Mouse (Mus musculus) intestine, postnatal 0 days (tissue): ENCODE measurements around the gene Naga. TPM values are rescaled to one million over a fixed set of nuclear protein-coding genes. Genes with fewer than 3 reads are reported as not detected.

ENCODE experiments used
- ATAC-seq: fragments of 200-750 bp; cut with Nextera tagmentation; 2 replicates; pipeline ENCODE4 v1.8.0; 2017; ENCODE audit warnings: mild to moderate bottlenecking, moderate TSS enrichment, moderate library complexity
- H3K27ac ChIP-seq: fragments of 300-500 bp; sonication (generic); 2 replicates; pipeline ENCODE4 v1.5.1; 2014; ENCODE audit warnings: mild to moderate bottlenecking, low read depth, low read length, moderate library complexity
- H3K27me3 ChIP-seq: fragments of 300-500 bp; sonication (generic); replicated peaks from 2 replicates; pipeline ENCODE4 v1.6.1; 2014; ENCODE audit warnings: low read length, mixed read lengths; ENCODE audit not compliant: control insufficient read depth, insufficient read depth
- H3K36me3 ChIP-seq: fragments of 300-500 bp; sonication (generic); 2 replicates; pipeline ENCODE4 v1.6.1; 2014; ENCODE audit warnings: mild to moderate bottlenecking, moderate library complexity; ENCODE audit not compliant: control insufficient read depth, insufficient read depth
- H3K4me1 ChIP-seq: fragments of 300-500 bp; sonication (generic); replicated peaks from 2 replicates; pipeline ENCODE4 v1.6.1; 2014; ENCODE audit warnings: antibody characterized with exemption, low read length, mixed read lengths; ENCODE audit not compliant: control insufficient read depth, insufficient read depth
- H3K4me2 ChIP-seq: fragments of 300-500 bp; sonication (generic); replicated peaks from 2 replicates; pipeline ENCODE4 v1.6.1; 2014; ENCODE audit warnings: low read depth, mild to moderate bottlenecking, moderate library complexity
- H3K4me3 ChIP-seq: fragments of 300-500 bp; sonication (generic); 2 replicates; pipeline ENCODE4 v1.5.1; 2014; ENCODE audit warnings: low read depth, low read length
- H3K9ac ChIP-seq: fragments of 300-500 bp; sonication (generic); 2 replicates; pipeline ENCODE4 v1.6.1; 2014; ENCODE audit warnings: mild to moderate bottlenecking, low read depth, low read length
- H3K9me3 ChIP-seq: fragments of 300-500 bp; sonication (generic); 2 replicates; pipeline ENCODE4 v1.6.1; 2016; ENCODE audit warnings: mixed run types; ENCODE audit not compliant: control insufficient read depth
- CTCF ChIP-seq: sonication (generic); IDR thresholded peaks from 2 replicates; pipeline ENCODE4 v1.5.1; 2016; ENCODE audit warnings: low read depth, mild to moderate bottlenecking, control low read depth, antibody characterized with exemption, moderate library complexity
- WGBS: fragments of 180-500 bp; shearing (Covaris S2); extraction: QIAGEN DNeasy Blood & Tissue Kit; methylation state at CpG from one replicate; pipeline ENCODE4 v1.1.7; 2014; 5-methylcytosine and 5-hydroxymethylcytosine counted together
- polyA plus RNA-seq: library from polyadenylated mRNA; unstranded; fragments of >200 nt; fragmentation: Nextera tagmentation; extraction: Ambion mirVana; gene quantifications from 2 replicates; pipeline ENCODE4 v1.2.1, GENCODE M21; 2015

Naga gene
- polyA plus RNA-seq, 1 experiment from 2014 or later, result 1,439 TPM

DNA sequence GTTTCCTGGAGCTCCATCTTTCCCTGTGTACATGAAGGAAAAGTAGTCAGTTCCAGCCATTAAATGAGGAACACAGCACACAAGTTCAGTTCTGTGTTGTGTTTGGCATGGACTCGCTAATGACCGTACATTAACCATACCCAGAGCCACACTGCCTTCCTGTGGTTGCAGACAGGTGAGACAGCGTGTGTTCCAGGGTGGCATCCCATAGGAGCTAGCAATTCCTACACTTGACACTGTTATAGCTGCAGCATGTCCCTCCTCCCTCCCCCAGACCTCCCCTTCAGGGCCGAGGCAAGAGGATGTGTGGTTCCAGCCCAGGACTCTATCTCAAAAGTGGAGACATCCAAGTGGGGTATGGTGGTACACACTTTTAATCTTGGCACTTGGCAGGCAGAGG, 11.6 kb upstream of the Naga start:
- WGBS, result 60% methylated on average over 4 of the region's 4 CpGs
- peaks cover 35% of the 10 kb centered on the region for H3K36me3 ChIP-seq
- peak overlapping the region; percentile 72 for H3K27ac ChIP-seq
- no peak for ATAC-seq
- peak; percentile 42 for TF ChIP-seq CTCF
- no peaks in the 10 kb centered on the region for H3K9me3 ChIP-seq
- H3K4me3 ChIP-seq, result no peak overlapping the region
- no peaks in the 10 kb centered on the region for H3K27me3 ChIP-seq
- H3K4me2 ChIP-seq, result no peak overlapping the region
- peaks cover 24% of the 10 kb centered on the region; the same call in 1 of the 2 replicates for H3K4me1 ChIP-seq
- H3K9ac ChIP-seq, result no peak overlapping the region

DNA sequence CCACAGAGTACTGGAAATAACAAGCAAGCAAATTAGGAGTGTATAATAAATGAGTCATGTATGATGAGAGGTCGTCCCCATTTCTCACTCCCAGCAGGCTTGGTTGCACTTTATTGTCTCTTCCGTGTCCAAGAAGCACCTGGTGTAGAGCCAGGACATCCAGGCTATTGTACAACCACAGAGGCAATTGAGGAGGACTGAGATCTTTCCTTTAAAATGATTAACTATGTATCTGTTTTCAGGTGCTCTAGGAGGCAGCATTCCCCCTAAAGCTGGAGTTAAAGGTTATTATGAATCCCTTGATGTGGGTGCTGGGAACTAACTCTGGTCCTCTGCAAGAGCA, 10.2 kb upstream of the Naga start:
- H3K4me1 ChIP-seq, result peaks cover 24% of the 10 kb centered on the region; the same call in 1 of the 2 replicates
- H3K9me3 ChIP-seq, result no peaks in the 10 kb centered on the region
- H3K4me2 ChIP-seq, result no peak overlapping the region
- H3K9ac ChIP-seq, result no peak overlapping the region; the same call in 1 of the 2 replicates
- ATAC-seq, result no peak
- no peak overlapping the region for H3K4me3 ChIP-seq
- peaks cover 35% of the 10 kb centered on the region for H3K36me3 ChIP-seq
- TF ChIP-seq CTCF, result no peak
- H3K27me3 ChIP-seq, result no peaks in the 10 kb centered on the region
- H3K27ac ChIP-seq, result peak overlapping the region; percentile 72
- 35% methylated on average over 2 of the region's 2 CpGs for WGBS

DNA sequence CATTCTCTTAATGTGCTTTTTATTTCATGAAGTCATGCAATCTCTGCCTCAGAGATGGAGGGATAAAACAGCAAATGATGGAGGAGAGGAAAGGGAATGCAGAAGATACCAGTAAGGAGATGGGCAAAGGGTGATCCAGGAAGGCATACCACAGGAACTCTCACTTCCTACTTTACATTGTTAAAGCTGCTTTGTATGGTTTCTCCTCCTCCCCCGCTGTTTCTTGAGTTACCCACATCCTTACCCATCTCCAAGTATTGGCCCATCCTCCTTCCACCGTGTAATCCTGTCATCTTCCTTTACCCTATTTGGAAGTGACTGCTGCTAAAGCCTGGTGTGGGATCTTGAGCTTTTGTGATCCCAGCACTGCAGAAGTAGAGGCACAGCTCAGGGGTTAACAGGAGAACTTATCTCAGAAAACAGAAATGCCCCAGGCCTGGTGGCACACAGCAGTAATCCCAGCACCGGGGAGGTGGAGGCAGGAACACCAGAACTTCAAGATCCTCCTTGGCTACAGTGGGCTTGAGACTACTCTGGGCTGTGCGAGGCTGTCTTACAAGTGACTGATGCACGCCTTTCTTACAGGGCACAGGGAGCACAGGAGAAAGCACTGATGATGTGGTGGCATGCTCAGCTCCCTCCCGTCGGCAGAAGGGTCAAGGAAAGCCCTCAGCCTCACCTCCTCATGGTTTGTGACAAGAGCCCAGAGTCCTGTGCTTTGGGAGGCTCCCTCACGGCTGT, 9.7 kb upstream of the Naga start:
- no peak overlapping the region for H3K4me3 ChIP-seq
- H3K36me3 ChIP-seq, result peaks cover 35% of the 10 kb centered on the region
- no peak overlapping the region; the same call in 1 of the 2 replicates for H3K9ac ChIP-seq
- H3K9me3 ChIP-seq, result no peaks in the 10 kb centered on the region
- WGBS, result 69% methylated on average over 8 of the region's 8 CpGs
- ATAC-seq, result no peak
- no peaks in the 10 kb centered on the region for H3K27me3 ChIP-seq
- peaks cover 24% of the 10 kb centered on the region; the same call in 1 of the 2 replicates for H3K4me1 ChIP-seq
- peak overlapping the region; percentile 72 for H3K27ac ChIP-seq
- no peak for TF ChIP-seq CTCF
- peak overlapping the region; percentile 10; the same call in 1 of the 2 replicates for H3K4me2 ChIP-seq

DNA sequence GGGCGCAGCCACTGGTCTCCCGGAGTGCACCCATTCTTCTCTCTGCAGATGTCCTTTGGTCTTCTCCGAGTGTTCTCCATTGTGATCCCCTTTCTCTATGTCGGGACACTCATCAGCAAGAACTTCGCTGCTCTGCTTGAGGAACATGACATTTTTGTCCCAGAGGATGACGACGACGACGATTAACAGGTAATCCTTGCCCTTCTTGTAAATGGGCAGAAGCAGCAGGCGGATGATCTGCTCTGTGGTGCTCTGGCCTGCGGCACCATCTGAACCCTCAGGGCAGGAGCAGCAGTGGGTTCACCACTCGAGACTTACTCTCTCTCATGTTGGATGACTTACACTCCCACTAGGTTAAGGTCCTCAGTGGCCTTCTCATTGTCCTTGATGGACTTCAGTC, 9.1 kb upstream of the Naga start:
- Histone ChIP-seq H3K36me3 (peaks cover 35% of the 10 kb centered on the region), H3K4me1 (peaks cover 24% of the 10 kb centered on the region; the same call in 1 of the 2 replicates), H3K9ac (no peak overlapping the region), H3K4me2 (peak overlapping the region; percentile 10; the same call in 1 of the 2 replicates), H3K9me3 (no peaks in the 10 kb centered on the region), H3K4me3 (no peak overlapping the region), H3K27me3 (no peaks in the 10 kb centered on the region), H3K27ac (peak overlapping the region; percentile 72; the same call in 1 of the 2 replicates)
- ATAC-seq, result no peak
- 91% methylated on average over 12 of the region's 12 CpGs for WGBS
- TF ChIP-seq CTCF, result no peak

DNA sequence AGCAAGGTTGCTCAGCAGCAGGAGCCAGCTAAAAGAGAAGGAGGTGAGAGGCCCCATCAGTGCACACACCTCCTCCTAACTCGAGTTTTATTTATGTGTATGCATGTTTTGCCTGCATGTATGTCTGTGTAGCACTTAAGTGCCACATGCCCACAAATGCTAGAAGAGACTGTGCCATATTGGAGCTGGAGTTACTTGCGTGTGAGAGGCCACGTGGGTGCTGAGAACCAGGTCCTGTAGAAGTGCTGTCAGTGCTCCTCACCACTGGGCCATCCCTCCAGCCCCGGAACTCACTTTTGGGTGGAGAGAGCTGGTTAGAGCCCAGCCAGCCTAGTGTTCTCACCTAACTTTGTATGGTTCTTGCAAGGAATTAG, 8.6 kb upstream of the Naga start:
- no peak for TF ChIP-seq CTCF
- Histone ChIP-seq H3K27ac (peak overlapping the region; percentile 87), H3K36me3 (peaks cover 35% of the 10 kb centered on the region), H3K4me2 (peak overlapping the region; percentile 67), H3K9ac (peak overlapping the region; percentile 57; the same call in 1 of the 2 replicates), H3K9me3 (no peaks in the 10 kb centered on the region), H3K4me3 (peak overlapping the region; percentile 60), H3K4me1 (peaks cover 26% of the 10 kb centered on the region), H3K27me3 (no peaks in the 10 kb centered on the region)
- no peak for ATAC-seq
- 61% methylated on average over 4 of the region's 4 CpGs for WGBS

DNA sequence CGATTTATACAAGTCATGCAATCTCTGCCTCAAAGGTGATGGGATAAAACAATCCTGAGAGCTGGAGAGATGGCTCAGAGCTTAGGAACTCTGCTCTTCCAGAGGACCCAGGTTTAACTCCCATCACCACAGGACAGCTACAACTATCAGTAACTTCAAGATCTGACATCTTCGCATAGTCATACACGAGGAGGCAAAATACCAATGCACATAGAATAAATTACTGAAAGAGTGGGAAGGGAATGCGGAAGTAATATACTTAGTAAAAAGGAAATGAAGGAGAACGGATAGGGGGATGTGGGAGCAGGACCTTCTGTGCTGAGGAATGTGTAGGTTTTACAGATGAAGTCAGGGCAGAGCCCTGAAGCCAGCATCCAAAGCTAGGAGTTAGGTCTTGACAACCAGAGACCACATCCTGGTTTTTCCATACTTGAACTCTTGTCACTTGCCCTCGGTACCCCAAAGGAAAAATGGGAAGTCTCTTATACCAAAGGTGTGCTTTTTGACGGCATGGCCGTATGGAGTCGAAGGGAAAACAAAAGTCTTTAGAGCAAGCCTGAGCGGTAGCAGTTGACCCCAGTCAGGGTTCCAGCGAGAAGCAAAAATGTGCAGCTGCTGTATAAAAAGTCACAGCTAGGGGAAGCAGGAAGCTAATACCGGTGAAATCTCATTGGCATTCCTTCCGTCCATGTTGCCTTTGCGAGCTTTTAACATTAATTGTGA, 8.0 kb upstream of the Naga start:
- Histone ChIP-seq H3K36me3 (peaks cover 35% of the 10 kb centered on the region), H3K4me3 (peak overlapping the region; percentile 60), H3K9me3 (no peaks in the 10 kb centered on the region), H3K9ac (peak overlapping the region; percentile 57; the same call in 1 of the 2 replicates), H3K4me1 (peaks cover 29% of the 10 kb centered on the region), H3K27me3 (no peaks in the 10 kb centered on the region), H3K27ac (peak overlapping the region; percentile 87), H3K4me2 (peak overlapping the region; percentile 67)
- TF ChIP-seq CTCF, result peak; percentile 48
- no peak for ATAC-seq
- WGBS, result 27% methylated on average over 14 of the region's 14 CpGs
